Mouse (Mus musculus) cerebellum, adult 2 months (tissue): ENCODE measurements around the gene Tmem185b.

Source experiments
- CTCF ChIP-seq: fragments of 200-500 bp; IDR thresholded peaks from 2 replicates; pipeline ENCODE4 v1.5.1; 2011; ENCODE audit warnings: low read depth, mild to moderate bottlenecking, control low read depth, low read length, moderate library complexity, borderline replicate concordance; ENCODE audit not compliant: insufficient read depth
- POLR2A ChIP-seq: fragments of 200-500 bp; IDR thresholded peaks from 2 replicates; pipeline ENCODE4 v1.6.1; 2011; ENCODE audit warnings: low read length, control low read depth, borderline replicate concordance; ENCODE audit not compliant: insufficient read depth

- no peak for TF ChIP-seq CTCF
- TF ChIP-seq POLR2A, result no peak
Observed at GRCm38 (mm10) chr1:119510409-119510808, 15.6 kb upstream of the Tmem185b start.
